Mouse (Mus musculus) right cerebral cortex, adult 18-20 months (tissue): Measurements from ENCODE around the gene Cga.

ENCODE experiments used
- DNase-seq: peaks from one replicate; pipeline ENCODE4 v3.0.0; 2022; ENCODE audit warnings: mixed read lengths

The Cga gene

GRCm38 (mm10) chr4:34893479-34893878, at the start of gene Cga:
Gene Cga, plus strand, starts transcription at chr4:34893779.
- DNase-seq, result no peak

- no peak for DNase-seq
These were observed 49.7 kb upstream of the Cga start for GRCm38 (mm10) chr4:34843839-34844238.

- no peak for DNase-seq
These were observed 45.8 kb upstream of the Cga start for GRCm38 (mm10) chr4:34847679-34848309.

- DNase-seq, result no peak
These were observed 43.4 kb upstream of the Cga start for GRCm38 (mm10) chr4:34850156-34850555.

DNA sequence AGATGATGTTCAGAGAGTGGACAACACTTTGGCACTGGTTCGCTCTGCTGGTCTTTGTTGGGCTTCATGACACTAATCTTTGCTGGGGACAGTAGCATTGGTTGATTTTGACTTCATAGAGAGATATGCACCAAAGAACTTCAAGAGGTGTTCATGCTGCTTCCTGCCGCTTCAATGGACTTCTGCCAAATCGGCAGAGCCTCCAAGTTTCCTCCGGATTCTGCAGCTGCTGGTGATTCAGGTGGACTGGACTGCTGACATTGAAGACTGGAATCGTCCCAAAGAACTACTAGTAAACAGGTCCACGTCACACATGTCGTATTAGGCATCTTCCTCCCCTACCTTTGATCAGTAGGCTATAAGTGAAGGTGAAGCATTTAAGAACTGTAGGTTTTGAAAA, 41.5 kb upstream of the Cga start:
- DNase-seq, result no peak

GRCm38 (mm10) chr4:34855966-34856365, 37.6 kb upstream of the Cga start:
- DNase-seq, result no peak

DNA sequence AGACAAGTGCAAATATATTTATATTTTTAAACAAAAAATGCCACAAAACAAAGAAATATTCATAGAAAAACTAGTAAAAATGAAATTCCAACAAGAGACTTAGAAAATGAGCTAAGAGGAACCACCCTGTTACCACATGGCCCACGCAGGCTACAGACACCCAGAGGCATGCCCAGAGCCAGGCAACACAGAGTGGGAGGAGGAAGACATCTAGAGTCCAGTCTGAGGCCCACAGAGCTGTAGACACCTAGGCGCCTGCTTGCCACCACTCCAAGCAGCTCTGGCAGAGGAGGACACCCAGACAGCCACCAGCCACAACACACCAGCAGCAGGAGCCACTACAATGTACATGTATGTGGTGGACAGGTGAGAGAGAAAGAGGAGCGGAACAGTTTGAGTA, 34.7 kb upstream of the Cga start:
- DNase-seq, result no peak

DNA sequence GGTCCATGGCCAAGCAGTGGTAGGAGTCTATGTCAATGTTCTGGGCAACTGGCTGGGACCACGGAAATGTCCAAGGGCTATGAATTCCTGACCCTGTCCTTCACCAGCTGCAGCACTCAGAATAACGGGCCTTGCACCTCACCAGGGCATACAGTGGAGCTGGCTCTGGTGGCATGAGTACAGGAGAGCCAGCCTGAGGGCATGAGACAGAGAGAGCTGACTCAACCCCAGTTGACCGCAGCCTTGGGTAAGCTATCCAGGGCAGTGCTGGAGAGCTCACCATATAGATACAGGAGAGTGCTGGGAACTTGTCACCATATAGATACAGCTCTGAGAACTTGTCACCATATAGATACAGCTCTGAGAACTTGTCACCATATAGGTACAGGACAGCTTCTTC, 34.2 kb upstream of the Cga start:
- DNase-seq, result no peak

DNA sequence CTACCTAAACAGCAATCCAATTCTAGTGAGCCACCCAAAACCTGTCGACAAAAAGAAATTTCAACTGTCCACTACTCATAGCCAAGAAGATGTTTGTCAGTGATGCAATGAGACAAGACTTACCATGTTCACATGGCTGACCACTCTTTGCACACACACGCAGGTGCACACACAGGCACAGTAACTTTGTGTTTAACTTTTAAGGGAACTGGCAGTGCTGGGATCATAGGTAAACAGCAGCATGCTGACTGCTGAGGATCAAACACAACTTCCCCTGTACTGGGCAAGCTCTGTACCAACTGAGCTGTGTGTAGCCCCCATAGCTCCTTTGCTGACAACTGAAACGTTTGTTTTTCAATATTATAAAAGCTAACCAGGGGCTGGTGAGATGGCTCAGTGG, 32.1 kb upstream of the Cga start:
- DNase-seq, result no peak

GRCm38 (mm10) chr4:34869813-34870212, 23.8 kb upstream of the Cga start:
- no peak for DNase-seq

DNA sequence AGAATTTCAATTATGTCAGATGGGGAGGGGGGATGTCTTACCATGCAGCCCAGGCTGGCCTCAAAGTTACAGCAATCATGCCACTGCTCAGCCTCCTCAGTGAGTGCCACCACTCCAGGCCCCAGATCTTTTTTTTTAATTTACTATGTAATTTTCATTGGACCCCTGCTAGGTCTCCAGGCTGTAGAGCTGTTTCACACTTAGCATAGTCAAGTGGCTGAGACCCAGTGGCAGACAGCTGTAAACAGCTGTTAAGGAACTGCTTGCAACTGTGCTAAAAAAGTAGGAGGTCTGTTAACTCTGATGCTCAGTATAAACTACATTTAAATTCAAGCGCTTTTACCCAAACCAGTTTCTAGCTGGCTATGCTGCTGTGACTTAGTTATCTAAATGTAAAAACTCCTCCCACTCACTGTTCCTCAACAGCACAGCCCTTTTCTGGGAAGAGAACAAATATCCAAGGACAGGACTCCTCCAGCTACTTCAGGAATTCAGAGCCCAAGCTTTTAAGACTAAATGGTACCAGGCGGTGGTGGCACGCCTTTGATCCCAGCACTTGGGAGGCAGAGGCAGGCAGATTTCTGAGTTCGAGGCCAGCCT, 20.6 kb upstream of the Cga start:
- no peak for DNase-seq

DNA sequence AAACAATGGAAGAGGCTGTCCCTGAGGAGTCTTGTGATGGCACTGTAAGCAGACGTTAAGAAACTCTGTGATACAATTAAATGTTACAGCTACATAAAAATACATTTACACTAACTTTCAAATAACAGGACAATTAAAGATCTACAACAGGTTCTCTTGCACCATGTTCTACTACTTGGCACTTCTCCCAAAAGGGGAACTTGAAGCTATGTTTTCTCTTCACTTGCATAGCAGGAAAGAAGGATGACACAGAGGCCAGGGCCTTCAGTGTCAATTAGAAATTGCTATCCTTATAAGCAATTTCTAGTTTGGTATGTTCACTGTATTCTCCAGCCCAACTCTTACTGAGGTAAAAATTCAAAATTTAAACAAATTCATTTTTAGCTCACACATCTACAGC, 19.3 kb upstream of the Cga start:
- DNase-seq, result no peak

DNA sequence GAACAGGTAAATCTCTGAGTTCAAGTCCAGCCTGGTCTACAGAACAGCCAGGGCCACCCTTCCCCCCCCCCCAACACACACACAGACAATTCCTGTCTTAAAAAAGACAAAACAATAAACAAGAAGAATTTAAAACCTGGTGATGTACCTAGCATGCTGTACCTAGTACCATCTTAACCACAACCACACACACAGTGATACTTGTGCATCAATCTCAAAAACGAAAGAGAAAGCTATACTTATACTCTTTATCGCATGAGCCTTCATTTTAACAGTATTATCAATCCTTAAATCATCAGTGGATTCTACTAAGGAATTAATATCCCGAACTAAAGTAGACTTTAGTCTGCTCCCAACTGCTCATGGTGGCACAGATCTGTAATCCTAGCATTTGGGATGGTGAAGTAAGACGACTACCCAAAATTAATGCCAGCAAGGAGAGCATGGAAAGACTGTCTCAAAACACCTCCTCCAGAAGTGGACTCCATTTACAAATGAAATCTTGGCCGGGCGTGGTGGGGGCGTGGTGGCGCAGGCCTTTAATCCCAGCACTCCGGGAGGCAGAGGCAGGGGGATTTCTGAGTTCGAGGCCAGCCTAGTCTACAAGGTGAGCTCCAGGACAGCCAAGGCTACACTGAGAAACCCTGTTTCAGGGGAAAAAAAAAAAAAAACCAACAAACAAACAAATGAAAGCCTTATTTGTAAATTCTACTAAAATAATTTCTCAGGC, 12.5 kb upstream of the Cga start:
- DNase-seq, result no peak

GRCm38 (mm10) chr4:34881851-34882250, 11.7 kb upstream of the Cga start:
- DNase-seq, result no peak

DNA sequence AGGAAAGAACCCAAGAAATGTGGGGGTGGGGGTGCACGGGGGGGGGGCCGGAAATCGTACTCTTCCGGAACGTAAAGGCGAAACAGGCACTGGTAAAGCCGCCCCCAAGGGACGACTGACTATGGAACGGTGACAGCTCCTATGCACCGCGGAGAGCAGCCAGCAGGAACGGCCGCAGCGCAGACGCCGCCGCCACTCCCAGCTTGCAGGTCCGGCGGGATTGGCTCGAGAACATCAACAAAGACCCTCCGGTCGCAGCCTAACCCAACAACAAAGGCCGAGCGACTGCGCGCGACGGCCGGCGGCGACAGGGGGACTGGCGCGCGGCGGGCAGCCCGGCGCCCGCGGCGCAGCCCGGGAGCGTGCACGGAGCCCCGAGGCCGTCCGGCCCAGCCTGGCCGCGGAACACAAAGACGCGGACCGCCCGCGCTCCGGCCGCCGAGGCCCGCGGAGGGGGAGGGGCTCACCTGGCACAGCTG, 11.2 kb upstream of the Cga start:
- peak; percentile 48 for DNase-seq

DNA sequence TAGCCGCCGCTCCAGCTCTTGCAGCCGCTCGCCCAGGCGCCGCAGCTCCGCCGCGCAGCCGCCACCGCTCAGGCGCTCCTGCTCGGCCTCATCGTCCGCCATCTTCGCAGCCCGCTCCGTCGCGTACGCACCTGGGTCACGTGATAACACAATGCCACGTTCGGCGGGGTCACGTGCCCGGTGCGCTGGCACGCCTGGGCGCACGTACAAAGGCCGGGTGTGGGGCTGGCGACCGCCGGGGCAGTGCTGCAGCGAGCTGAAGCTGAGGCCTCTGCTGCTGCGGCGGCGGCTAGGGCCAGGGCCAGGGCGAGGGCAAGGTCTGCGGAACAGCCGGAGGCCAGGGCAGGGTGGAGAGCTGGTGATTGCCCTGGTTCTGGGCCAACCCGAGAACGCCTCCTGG, 10.8 kb upstream of the Cga start, which contains the start of gene Zfp292:
Zfp292 (minus strand) TSS at position 143 of the 400 bp plus-strand sequence.
- DNase-seq, result peak; percentile 95

DNA sequence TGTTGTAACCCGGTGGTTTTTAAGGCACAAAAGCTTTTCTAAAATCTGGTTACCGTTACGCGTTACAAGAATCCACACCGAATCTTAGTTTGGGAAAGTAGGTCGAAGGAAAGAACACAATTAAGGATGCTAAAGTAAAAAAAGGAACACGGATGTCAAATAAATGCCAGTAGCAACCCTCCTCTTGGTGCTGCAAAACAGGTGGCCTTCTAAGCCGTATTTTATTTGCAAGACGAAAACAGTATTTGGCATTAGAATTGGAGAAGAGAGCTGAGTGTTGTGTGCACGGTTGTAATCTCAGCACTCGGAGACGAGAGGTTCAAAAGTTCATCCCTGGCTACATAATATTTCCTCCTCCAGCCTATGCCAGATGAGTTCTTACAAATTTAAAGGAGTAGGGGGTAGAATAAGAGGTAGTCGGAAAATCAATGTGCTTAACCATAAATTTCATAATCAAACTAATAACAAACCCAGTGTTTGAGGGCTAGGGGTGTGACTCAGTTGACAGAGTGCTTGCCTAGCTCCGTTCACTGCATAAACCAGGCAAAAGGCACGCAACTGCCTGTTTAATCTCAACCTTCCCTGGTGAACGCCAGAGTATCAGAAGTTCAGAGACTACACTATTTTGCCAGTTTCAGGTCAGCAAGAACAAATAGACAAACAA, 10.1 kb upstream of the Cga start:
- no peak for DNase-seq

- no peak for DNase-seq
These were observed 7.8 kb upstream of the Cga start for GRCm38 (mm10) chr4:34885631-34886351.

GRCm38 (mm10) chr4:34886490-34887111, 7.0 kb upstream of the Cga start:
- peak; percentile 81 for DNase-seq

- DNase-seq, result no peak
These were observed 6.3 kb upstream of the Cga start for GRCm38 (mm10) chr4:34887295-34887694.

DNA sequence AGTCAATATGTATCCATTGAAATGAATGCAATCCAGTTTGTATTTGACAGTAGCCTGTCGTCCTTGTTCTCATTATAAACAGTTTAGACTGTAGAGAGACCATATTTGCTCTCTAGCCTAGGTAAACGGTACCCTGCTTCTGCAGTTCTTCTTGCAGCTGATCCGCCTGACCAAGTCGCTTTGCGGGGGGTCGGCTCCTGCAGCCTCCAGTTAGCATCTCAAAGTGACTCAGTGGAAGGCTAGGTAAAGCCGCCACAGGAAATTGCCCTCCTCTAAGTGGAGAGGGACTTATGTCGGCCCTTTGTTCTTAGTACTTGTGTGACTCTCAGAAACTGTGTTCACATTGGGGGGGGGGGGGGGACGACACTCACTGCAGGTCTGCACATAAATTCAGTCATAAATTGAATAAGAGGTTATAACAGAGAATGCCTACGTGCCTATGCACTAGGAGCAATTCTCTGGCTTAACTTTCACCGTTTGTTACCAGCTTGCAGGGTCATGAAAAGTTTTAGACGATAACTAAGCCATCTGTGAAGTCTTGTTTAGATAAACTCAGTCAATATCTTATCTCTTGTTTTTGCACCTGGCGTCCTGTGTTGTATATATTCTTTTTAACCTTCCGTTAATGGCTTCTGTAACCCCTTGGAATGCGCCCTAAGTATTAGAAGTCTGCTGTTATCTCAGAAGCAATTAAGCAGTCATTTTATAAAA, 4.3 kb upstream of the Cga start:
- DNase-seq, result no peak

GRCm38 (mm10) chr4:34889812-34890185, 3.8 kb upstream of the Cga start:
- DNase-seq, result no peak
